In the genomic region with DNA sequence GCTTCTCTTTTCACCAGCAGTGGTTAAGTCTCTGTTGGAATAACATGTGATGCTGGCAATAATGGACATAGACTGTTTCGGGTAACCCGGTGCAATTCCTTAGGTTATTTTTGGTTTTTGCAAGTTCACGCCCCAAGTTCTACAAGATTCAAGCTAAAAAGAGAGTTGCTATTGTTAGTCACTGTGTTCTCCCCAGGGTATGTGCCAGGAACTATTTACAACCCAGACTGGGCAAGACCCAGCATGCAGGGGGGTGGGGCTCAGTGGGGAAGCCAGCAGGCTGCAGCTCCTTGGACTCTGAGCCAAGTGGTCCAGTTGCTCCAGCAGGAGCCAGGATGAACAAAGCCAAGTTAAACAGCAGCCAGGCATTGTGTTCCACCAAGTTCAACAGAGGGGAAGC, we compare ENCODE assay signal across 7 mouse cellular contexts. TPM values are rescaled to one million over a fixed set of nuclear protein-coding genes. Genes with fewer than 3 reads are reported as not detected.
DNase-seq lines count a peak whose midpoint lies in the region; TF ChIP-seq lines count a peak whose summit lies in the region.

No protein-coding gene starts in this region.

- H3K4me3 ChIP-seq in kidney, adult 2 months (ENCODE audit: insufficient read depth, low read depth, low read length), result no peak overlapping the region

- no peaks in the 10 kb centered on the region for H3K27me3 ChIP-seq in kidney, adult 2 months (replicated peaks; ENCODE audit: control insufficient read depth, insufficient read depth, low read length)

- peak overlapping the region; percentile 39 for H3K27ac ChIP-seq in kidney, adult 2 months (ENCODE audit: insufficient read depth, low read depth, low read length)

- TF ChIP-seq CTCF in kidney, adult 2 months (conservative IDR thresholded peaks at IDR 0.05; ENCODE audit: insufficient read depth, insufficient read length, low read depth, low read length), result no peak

- no peak for TF ChIP-seq POLR2A in kidney, adult 2 months (IDR thresholded peaks at IDR 0.05; ENCODE audit: low read depth, low read length)

- WGBS in kidney, adult 2 months, result 23% methylated on average over 3 of the region's 3 CpGs

- intact Hi-C loops in left cerebral cortex, postnatal 4 days (cut with DNase I), result no loop called here

- DNase-seq in ES-CJ7 (ENCODE audit: low read depth, low spot score) (peak; percentile 55), R1 (ENCODE audit: low read depth, low spot score) (peak; percentile 35)
- DNase-seq in frontal cortex, adult 2 months (ENCODE audit: extremely low spot score in 1 of 2, low spot score in 1 of 2), result peak; percentile 72
- DNase-seq in kidney, adult 2 months, result peak; percentile 97
- DNase-seq in left cerebral cortex, postnatal 4 days, result peak; percentile 80
- peak; percentile 42 for DNase-seq in telencephalon, adult 2 months (ENCODE audit: low read depth, low spot score)
- no peak for DNase-seq in embryo, embryonic 9.5 days (ENCODE audit: extremely low spot score)

- no peaks in the 10 kb centered on the region for H3K36me3 ChIP-seq in kidney, adult 2 months (ENCODE audit: control insufficient read depth, insufficient read depth, low read length)

- H3K4me1 ChIP-seq in kidney, adult 2 months (ENCODE audit: control insufficient read depth, insufficient read depth, low read length), result peaks cover 17% of the 10 kb centered on the region

RNA-seq across cellular contexts. Expression of gene Nrbf2, which starts 2.8 kb away (rescaled TPM):
- 18.6 and 19.7 TPM in 2 replicates for polyA plus RNA-seq in frontal cortex, adult 2 months (2012; rRNA removed)
- polyA plus RNA-seq in kidney, adult 2 months (2012; rRNA removed), result 6.8 and 8.6 TPM in 2 replicates
- total RNA-seq in left cerebral cortex, postnatal 4 days (2021), result 10 to 100 TPM; 14.4 to 16.1 TPM
